Mouse (Mus musculus) megakaryocyte, embryonic 14.5 days (primary cell): ENCODE data around the gene Vasn.

Experiments
- FLI1 ChIP-seq: IDR thresholded peaks from 2 replicates; pipeline ENCODE4 v1.6.1; 2012; ENCODE audit warnings: low read length, inconsistent platforms, mixed read lengths
- GATA1 ChIP-seq: IDR thresholded peaks from 3 replicates; pipeline ENCODE4 v1.6.1; 2012; ENCODE audit warnings: mixed read lengths, low read length, inconsistent platforms, borderline replicate concordance

GRCm38 (mm10) chr16:4667190-4667808 lies 27.6 kb downstream of the Vasn start:
- no peak for TF ChIP-seq GATA1
- TF ChIP-seq FLI1 = no peak
